Mouse (Mus musculus): ENCODE results near the gene P2ry14. TPM values are rescaled to one million over a fixed set of nuclear protein-coding genes. Genes with fewer than 3 reads are reported as not detected.

The P2ry14 gene
- total and polyA plus RNA-seq, 3 experiments: 0.08 to 0.13 TPM; not detected in 1

DNA sequence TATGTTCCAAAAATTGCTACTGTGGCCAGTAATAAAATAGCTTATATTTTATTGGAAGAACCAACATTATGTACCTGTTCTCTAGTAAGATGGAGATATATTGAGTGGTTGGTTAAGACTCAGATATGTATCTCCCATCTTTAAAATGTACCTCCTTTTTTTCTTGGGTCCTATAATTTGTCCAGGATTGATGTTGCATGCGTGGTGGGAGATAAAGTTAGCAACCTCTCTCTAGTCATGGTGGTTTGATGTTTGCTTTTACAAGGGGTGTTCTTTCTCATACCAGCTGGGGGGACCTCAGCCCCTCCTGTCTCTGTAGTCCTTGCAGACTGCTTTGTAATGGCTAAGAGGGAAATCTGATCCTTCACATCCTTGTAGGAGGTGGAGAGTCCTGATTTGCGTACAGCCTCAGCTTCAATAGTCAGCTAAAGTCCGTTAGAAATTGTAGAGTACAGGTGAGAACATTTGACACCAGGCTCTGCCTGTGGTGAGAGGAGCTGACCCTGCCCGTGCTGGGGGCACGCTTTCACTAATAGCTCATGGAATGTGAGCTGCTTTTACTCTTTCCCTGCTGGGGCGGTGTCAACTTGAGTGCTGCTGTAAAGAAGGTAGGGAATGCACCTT is 73.0 kb downstream of the P2ry14 start:
- Histone ChIP-seq H3K36me3 (ENCODE audit: control insufficient read depth in 1 of 2, insufficient read depth in 2 of 2, low read length in 2 of 2) (no peaks in the 10 kb centered on the region), H3K27ac (ENCODE audit: control insufficient read depth, low read depth, low read length) (no peak overlapping the region), H3K4me3 (ENCODE audit: control insufficient read depth in 1 of 2, insufficient read depth in 1 of 2, low read depth in 2 of 2, low read length in 2 of 2) (no peak overlapping the region), H3K9ac (ENCODE audit: control insufficient read depth, low read depth, low read length, poor library complexity, severe bottlenecking) (no peak overlapping the region), H3K27me3 (ENCODE audit: control insufficient read depth in 1 of 2, insufficient read depth in 2 of 2, low read length in 2 of 2) (peaks cover 2% of the 10 kb centered on the region in 2 experiments), H3K9me3 (replicated peaks; ENCODE audit: insufficient read depth, low read length) (no peaks in the 10 kb centered on the region), H3K4me1 (ENCODE audit: control insufficient read depth in 1 of 2, insufficient read depth in 2 of 2, low read length in 2 of 2) (no peaks in the 10 kb centered on the region), H3K79me2 (ENCODE audit: control insufficient read depth, insufficient read depth, low read length, poor library complexity) (no peaks in the 10 kb centered on the region)
- DNase-seq (ENCODE audit: low read depth, low spot score): no peak
- TF ChIP-seq SIN3A (IDR thresholded peaks at IDR 0.05; ENCODE audit: low read length) (no peak), ZNF384 (IDR thresholded peaks at IDR 0.05; ENCODE audit: low read depth, low read length) (no peak), ELF1 (IDR thresholded peaks at IDR 0.05; ENCODE audit: low read depth, low read length) (no peak), POLR2A (IDR thresholded peaks at IDR 0.05; ENCODE audit: control insufficient read depth in 1 of 2, insufficient read depth in 1 of 2, low read depth in 1 of 2, low read length in 2 of 2, poor library complexity in 1 of 2) (no peak), CHD1 (IDR thresholded peaks at IDR 0.05; ENCODE audit: low read depth, low read length) (no peak), KAT2A (conservative IDR thresholded peaks at IDR 0.05; ENCODE audit: low read depth, low read length) (no peak), MAZ (IDR thresholded peaks at IDR 0.05; ENCODE audit: low read depth, low read length) (no peak), RCOR1 (IDR thresholded peaks at IDR 0.05; ENCODE audit: low read depth, low read length) (no peak), NRF1 (IDR thresholded peaks at IDR 0.05; ENCODE audit: insufficient read depth, low read depth, low read length, poor library complexity, severe bottlenecking) (no peak), POLR2AphosphoS2 (IDR thresholded peaks at IDR 0.05; ENCODE audit: low read length) (no peak), ZC3H11A (IDR thresholded peaks at IDR 0.05; ENCODE audit: low read depth, low read length) (no peak), SMC3 (IDR thresholded peaks at IDR 0.05; ENCODE audit: low read depth, low read length) (no peak), TAL1 (IDR thresholded peaks at IDR 0.05; ENCODE audit: low read length) (no peak), CHD2 (IDR thresholded peaks at IDR 0.05; ENCODE audit: low read length) (no peak), MXI1 (IDR thresholded peaks at IDR 0.05; ENCODE audit: low read depth, low read length) (no peak), USF1 (IDR thresholded peaks at IDR 0.05; ENCODE audit: low read depth, low read length) (no peak), EP300 (IDR thresholded peaks at IDR 0.05; ENCODE audit: low read depth in 1 of 2, low read length in 2 of 2) (no peak), ZKSCAN1 (IDR thresholded peaks at IDR 0.05; ENCODE audit: low read depth, low read length) (no peak)

DNA sequence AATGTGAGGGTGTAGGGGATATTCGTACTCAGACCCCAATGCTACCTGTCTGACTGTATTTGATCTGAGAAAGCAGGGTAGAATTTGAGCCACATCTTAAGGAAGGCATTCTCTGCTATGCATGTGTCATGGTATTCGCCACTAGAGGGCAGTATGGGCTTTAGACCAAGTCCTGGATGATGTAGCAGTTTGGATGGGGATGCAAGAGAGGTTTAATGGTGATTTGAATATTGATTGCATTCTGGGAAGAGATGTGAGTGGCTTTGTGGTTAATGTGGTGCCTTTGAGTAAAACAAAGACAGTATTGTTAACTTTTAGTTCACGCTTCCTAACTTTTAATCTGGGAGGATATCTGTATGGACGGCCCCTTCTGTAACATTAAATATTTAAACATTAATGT is 74.1 kb downstream of the P2ry14 start:
- Histone ChIP-seq H3K4me1 (ENCODE audit: control insufficient read depth in 1 of 2, insufficient read depth in 2 of 2, low read length in 2 of 2) (no peaks in the 10 kb centered on the region), H3K36me3 (ENCODE audit: control insufficient read depth in 1 of 2, insufficient read depth in 2 of 2, low read length in 2 of 2) (no peaks in the 10 kb centered on the region), H3K4me3 (ENCODE audit: control insufficient read depth in 1 of 2, insufficient read depth in 1 of 2, low read depth in 2 of 2, low read length in 2 of 2) (no peak overlapping the region), H3K9ac (ENCODE audit: control insufficient read depth, low read depth, low read length, poor library complexity, severe bottlenecking) (no peak overlapping the region), H3K9me3 (replicated peaks; ENCODE audit: insufficient read depth, low read length) (no peaks in the 10 kb centered on the region), H3K79me2 (ENCODE audit: control insufficient read depth, insufficient read depth, low read length, poor library complexity) (no peaks in the 10 kb centered on the region), H3K27ac (ENCODE audit: control insufficient read depth, low read depth, low read length) (no peak overlapping the region), H3K27me3 (ENCODE audit: control insufficient read depth in 1 of 2, insufficient read depth in 2 of 2, low read length in 2 of 2) (peaks cover 2 to 5% of the 10 kb centered on the region in 2 experiments)
- DNase-seq (ENCODE audit: low read depth, low spot score): peak; percentile 91
- TF ChIP-seq ELF1 (IDR thresholded peaks at IDR 0.05; ENCODE audit: low read depth, low read length): no peak
- peak; percentile 83 for TF ChIP-seq SMC3 (IDR thresholded peaks at IDR 0.05; ENCODE audit: low read depth, low read length)
- no peak for TF ChIP-seq ETS1 (IDR thresholded peaks at IDR 0.05; ENCODE audit: low read depth, low read length)
- TF ChIP-seq BHLHE40 (IDR thresholded peaks at IDR 0.05; ENCODE audit: borderline replicate concordance, low read depth, low read length): no peak
- no peak for TF ChIP-seq JUND (IDR thresholded peaks at IDR 0.05; ENCODE audit: low read depth, low read length)
- TF ChIP-seq MYC (IDR thresholded peaks at IDR 0.05; ENCODE audit: low read depth, low read length): 0 out of 2 replicates have a peak, but pooled peaks have one; percentile 22
- no peak for TF ChIP-seq POLR2AphosphoS5 (IDR thresholded peaks at IDR 0.05; ENCODE audit: borderline replicate concordance, low read depth, low read length)
- TF ChIP-seq MAFK (IDR thresholded peaks at IDR 0.05; ENCODE audit: borderline replicate concordance, low read depth, low read length): no peak
- TF ChIP-seq ZC3H11A (IDR thresholded peaks at IDR 0.05; ENCODE audit: low read depth, low read length): peak; percentile 82
- no peak for TF ChIP-seq MAZ (IDR thresholded peaks at IDR 0.05; ENCODE audit: low read depth, low read length)
- TF ChIP-seq RAD21 (IDR thresholded peaks at IDR 0.05; ENCODE audit: low read depth, low read length): peak; percentile 87
- no peak for TF ChIP-seq MYB (IDR thresholded peaks at IDR 0.05; ENCODE audit: low read depth, low read length)
- TF ChIP-seq MXI1 (IDR thresholded peaks at IDR 0.05; ENCODE audit: low read depth, low read length): no peak
- TF ChIP-seq TAL1 (IDR thresholded peaks at IDR 0.05; ENCODE audit: low read length): no peak
- no peak for TF ChIP-seq POLR2A (IDR thresholded peaks at IDR 0.05; ENCODE audit: control insufficient read depth in 1 of 2, insufficient read depth in 1 of 2, low read depth in 1 of 2, low read length in 2 of 2, poor library complexity in 1 of 2)
- no peak for TF ChIP-seq CHD2 (IDR thresholded peaks at IDR 0.05; ENCODE audit: low read length)
- peak; percentile 72 to 94 (median 93) for TF ChIP-seq CTCF (IDR thresholded peaks at IDR 0.05 in 2 of 3, conservative IDR thresholded peaks at IDR 0.05 in 1 of 3; ENCODE audit: control insufficient read depth in 1 of 3, insufficient read depth in 1 of 3, low read depth in 2 of 3, low read length in 3 of 3, poor library complexity in 1 of 3, severe bottlenecking in 1 of 3)
- no peak for TF ChIP-seq USF2 (IDR thresholded peaks at IDR 0.05; ENCODE audit: borderline replicate concordance in 1 of 2, insufficient read depth in 1 of 2, low read depth in 1 of 2, low read length in 2 of 2)
- no peak for TF ChIP-seq EP300 (IDR thresholded peaks at IDR 0.05; ENCODE audit: low read depth in 1 of 2, low read length in 2 of 2)
